Mouse (Mus musculus): ENCODE data around the gene Majin. TPM values are rescaled to one million over a fixed set of nuclear protein-coding genes. Genes with fewer than 3 reads are reported as not detected.

Gene Majin
- polyA plus RNA-seq, 1 experiment from 2014 or later, result not detected

DNA sequence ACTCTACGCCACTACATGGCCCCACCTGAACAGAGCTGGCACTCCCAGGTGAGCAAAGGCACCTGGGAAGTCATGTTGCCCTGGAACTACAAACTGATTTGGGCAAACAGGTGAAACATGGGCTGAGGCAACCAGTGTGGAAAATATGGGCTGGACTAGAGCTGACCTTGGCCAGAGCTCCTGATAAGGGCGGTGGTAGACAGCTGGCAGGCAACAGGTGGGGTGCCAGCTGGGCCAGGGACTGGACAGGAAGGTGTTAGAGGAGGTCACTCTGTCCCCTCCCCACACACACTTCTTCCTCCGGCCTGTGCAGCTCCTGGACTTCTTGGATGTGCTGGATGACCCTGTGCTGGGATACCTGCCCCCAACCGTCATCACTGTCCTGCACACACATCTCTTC, 68.8 kb downstream of the Majin start:
- Histone ChIP-seq H3K27ac (no peak overlapping the region), H3K9me3 (no peaks in the 10 kb centered on the region), H3K4me3 (no peak overlapping the region), H3K27me3 (ENCODE audit: insufficient read depth, poor library complexity, severe bottlenecking) (no peaks in the 10 kb centered on the region), H3K4me1 (peaks cover 9% of the 10 kb centered on the region; the same call in 1 of the 2 replicates), H3K36me3 (peaks cover 92% of the 10 kb centered on the region)
- 83% methylated on average over 4 of the region's 4 CpGs for WGBS
- no peak for DNase-seq (ENCODE audit: low spot score)

DNA sequence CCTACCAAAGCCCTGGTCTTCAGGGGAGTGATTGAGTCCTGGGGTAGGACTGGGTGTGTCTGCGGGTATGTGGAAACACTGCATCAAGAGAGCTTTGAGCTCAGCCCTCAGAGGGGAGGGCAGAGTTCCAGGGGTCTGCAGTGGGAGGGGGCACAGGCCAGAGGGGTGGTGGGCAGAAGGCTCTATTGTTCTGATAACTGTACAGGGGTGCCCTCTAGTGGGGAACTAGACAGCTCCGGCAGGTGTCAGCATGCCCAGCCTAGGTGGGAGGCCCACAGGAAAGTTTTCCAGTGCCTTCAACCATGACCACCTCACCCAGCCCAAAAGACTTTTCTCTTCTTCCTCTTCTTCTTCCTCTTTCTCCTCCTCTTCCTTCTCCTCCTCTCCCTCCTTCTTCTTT, 76.2 kb downstream of the Majin start:
- H3K27me3 ChIP-seq (ENCODE audit: insufficient read depth, poor library complexity, severe bottlenecking), result no peaks in the 10 kb centered on the region
- DNase-seq (ENCODE audit: low spot score), result no peak
- WGBS, result 82% methylated on average over 2 of the region's 2 CpGs
- no peak overlapping the region for H3K27ac ChIP-seq
- peaks cover 72% of the 10 kb centered on the region for H3K36me3 ChIP-seq
- no peaks in the 10 kb centered on the region for H3K4me1 ChIP-seq
- no peak overlapping the region for H3K4me3 ChIP-seq
- no peaks in the 10 kb centered on the region for H3K9me3 ChIP-seq

DNA sequence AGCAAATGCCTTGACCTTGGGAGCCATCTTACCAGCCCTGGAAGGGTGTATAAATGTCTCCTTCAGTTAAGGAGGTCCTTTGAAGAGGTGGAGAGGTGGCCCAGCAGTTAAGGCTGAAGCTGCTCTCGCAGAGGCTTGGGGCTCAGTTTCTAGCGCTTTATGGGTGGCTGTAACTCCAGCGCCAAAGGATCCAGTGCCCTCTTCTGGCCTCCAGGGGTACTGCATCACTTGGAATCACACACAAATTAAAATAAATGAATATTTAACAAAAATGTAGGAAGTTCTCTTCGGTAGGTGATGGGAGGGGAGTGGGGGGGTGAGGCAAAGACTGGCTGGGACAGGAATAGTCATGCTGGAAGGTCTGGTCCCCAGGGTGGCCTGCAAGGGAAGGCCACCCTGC, 76.8 kb downstream of the Majin start:
- H3K36me3 ChIP-seq, result peaks cover 66% of the 10 kb centered on the region
- no peak overlapping the region for H3K27ac ChIP-seq
- DNase-seq (ENCODE audit: low spot score), result no peak
- no peaks in the 10 kb centered on the region for H3K9me3 ChIP-seq
- H3K27me3 ChIP-seq (ENCODE audit: insufficient read depth, poor library complexity, severe bottlenecking), result no peaks in the 10 kb centered on the region
- H3K4me1 ChIP-seq, result no peaks in the 10 kb centered on the region
- H3K4me3 ChIP-seq, result no peak overlapping the region
- 74% methylated on average over 4 of the region's 4 CpGs for WGBS

DNA sequence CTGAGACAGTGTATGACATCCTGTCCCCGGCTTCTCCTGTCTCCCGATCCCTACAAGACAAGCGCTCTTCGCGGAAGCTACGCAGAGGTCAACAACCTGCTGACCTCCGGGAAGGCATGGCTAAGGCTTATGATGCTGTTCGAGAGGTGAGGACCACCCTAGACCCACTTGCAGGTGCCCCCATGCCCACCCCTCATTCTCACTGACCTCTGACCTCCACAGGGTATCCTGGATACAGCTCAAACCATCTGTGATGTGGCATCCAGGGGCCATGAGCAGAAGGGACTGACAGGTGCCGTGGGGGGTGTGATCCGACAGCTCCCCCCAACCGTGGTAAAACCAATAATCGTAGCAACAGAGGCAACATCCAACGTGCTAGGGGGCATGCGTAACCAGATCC, 77.2 kb downstream of the Majin start:
- Histone ChIP-seq H3K9me3 (no peaks in the 10 kb centered on the region), H3K27ac (no peak overlapping the region), H3K4me3 (no peak overlapping the region), H3K36me3 (peaks cover 62% of the 10 kb centered on the region), H3K27me3 (ENCODE audit: insufficient read depth, poor library complexity, severe bottlenecking) (no peaks in the 10 kb centered on the region), H3K4me1 (no peaks in the 10 kb centered on the region)
- 89% methylated on average over 14 of the region's 14 CpGs for WGBS
- no peak for DNase-seq (ENCODE audit: low spot score)

DNA sequence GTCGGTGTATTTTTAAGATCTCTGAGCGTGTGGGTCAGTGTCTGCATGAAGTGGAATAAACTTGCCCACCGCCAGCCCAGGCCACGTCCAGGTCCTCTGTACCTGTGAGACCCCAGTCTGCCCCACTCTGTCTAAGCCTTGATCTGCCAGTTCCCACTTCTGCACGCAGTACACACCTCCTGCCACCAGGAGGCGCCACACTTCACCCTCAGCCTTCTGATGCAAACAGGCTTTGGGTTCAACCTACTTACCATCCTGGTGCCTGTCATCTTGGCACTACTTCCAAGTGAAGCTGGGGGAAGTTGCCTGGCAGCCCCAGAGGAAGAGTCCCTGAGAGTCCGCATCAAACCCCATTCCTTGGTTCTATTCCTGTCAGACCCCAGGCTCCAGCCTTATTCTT, 78.0 kb downstream of the Majin start:
- DNase-seq (ENCODE audit: low spot score), result no peak
- peaks cover 54% of the 10 kb centered on the region for H3K36me3 ChIP-seq

DNA sequence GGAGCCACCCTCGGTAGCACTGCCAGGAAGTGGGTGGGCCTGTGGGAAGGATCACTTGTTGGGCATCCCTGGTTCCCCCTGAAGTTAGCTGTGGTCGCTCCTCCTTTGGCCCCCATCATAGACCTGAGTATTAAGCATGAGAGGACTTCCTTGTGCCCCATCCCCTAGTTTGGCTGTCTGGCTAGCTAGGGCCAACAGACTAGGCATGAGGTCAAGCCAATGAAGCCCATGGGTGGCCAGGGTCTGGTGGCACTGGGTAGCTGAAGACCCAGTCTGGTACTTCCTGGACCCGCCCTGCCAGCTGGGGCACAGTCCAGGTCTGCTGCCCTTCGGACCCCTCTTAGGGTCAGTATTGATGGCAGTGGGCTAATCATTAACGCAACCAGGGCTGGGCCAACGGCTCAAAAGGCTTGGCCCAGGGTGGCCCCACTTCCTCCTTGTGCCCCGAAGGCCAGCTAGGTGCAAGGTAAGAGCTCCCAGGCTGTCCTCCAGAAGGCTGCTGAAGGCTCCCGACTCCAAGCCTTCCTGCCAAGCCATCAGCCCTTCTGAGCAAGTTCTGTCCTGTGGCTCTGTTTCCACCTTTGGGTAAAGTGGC, 78.7 kb downstream of the Majin start:
- no peaks in the 10 kb centered on the region for H3K27me3 ChIP-seq (ENCODE audit: insufficient read depth, poor library complexity, severe bottlenecking)
- H3K9me3 ChIP-seq, result no peaks in the 10 kb centered on the region
- H3K4me3 ChIP-seq, result peak overlapping the region; percentile 6; the same call in 1 of the 2 replicates
- H3K27ac ChIP-seq, result no peak overlapping the region
- WGBS, result 85% methylated on average over 8 of the region's 8 CpGs
- DNase-seq (ENCODE audit: low spot score), result no peak
- no peaks in the 10 kb centered on the region for H3K4me1 ChIP-seq
- H3K36me3 ChIP-seq, result peaks cover 46% of the 10 kb centered on the region

More for the DNA sequence above, 78.0 kb downstream of the Majin start:
- Histone ChIP-seq H3K4me3 (no peak overlapping the region), H3K4me1 (no peaks in the 10 kb centered on the region), H3K27me3 (ENCODE audit: insufficient read depth, poor library complexity, severe bottlenecking) (no peaks in the 10 kb centered on the region), H3K27ac (no peak overlapping the region), H3K9me3 (no peaks in the 10 kb centered on the region)
- 58% methylated on average over 7 of the region's 7 CpGs for WGBS

DNA sequence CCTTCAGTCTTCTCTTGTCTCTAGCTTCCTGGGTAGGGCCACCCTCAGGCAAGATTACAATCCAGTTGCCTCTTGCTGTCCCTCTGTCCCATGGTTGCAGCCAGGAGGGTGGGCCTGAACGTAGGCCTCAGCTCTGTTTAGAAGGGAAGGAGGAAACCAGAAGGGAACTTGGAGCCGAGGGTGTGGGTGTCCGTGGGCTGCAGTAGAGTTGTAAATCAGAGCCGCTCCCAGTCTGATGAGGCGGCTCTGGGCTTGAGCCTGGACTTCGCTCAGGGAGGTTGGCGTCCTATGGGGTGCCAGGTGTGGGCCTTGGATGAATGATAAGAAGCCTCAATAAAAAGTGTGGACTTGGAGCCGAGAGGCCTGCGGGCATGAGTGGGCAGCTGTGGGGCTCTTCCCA, 80.0 kb downstream of the Majin start:
- WGBS, result 72% methylated on average over 9 of the region's 9 CpGs
- Histone ChIP-seq H3K27me3 (ENCODE audit: insufficient read depth, poor library complexity, severe bottlenecking) (no peaks in the 10 kb centered on the region), H3K4me1 (0 out of 2 replicates have a peak, but pooled peaks cover 2% of the 10 kb centered on the region), H3K4me3 (no peak overlapping the region), H3K9me3 (no peaks in the 10 kb centered on the region), H3K36me3 (peaks cover 34% of the 10 kb centered on the region), H3K27ac (no peak overlapping the region)
- DNase-seq (ENCODE audit: low spot score), result no peak

DNA sequence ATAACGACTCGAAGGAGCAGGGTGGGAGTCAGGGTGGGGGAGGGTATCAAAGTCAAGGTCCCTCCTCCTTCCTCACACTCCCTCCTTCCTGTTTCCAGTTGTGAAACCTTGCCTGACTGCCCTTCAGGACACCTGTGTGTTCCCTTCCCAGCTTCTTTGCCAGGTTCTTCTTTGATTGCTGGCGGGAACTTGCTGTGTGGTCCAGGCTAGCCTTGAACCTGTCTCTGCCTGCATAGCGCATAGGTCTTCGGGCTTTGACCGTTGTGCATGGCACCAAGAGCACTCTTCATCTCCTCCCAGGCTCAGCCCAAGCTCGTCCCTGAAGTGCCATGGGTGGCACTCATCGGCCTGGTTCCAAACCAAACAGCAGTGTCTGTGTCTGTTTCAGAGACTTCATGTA, 80.8 kb downstream of the Majin start:
- Histone ChIP-seq H3K36me3 (peaks cover 28% of the 10 kb centered on the region), H3K27me3 (ENCODE audit: insufficient read depth, poor library complexity, severe bottlenecking) (no peaks in the 10 kb centered on the region), H3K9me3 (no peaks in the 10 kb centered on the region), H3K4me3 (no peak overlapping the region), H3K27ac (no peak overlapping the region), H3K4me1 (0 out of 2 replicates have a peak, but pooled peaks cover 2% of the 10 kb centered on the region)
- 82% methylated on average over 8 of the region's 8 CpGs for WGBS
- DNase-seq (ENCODE audit: low spot score), result no peak

DNA sequence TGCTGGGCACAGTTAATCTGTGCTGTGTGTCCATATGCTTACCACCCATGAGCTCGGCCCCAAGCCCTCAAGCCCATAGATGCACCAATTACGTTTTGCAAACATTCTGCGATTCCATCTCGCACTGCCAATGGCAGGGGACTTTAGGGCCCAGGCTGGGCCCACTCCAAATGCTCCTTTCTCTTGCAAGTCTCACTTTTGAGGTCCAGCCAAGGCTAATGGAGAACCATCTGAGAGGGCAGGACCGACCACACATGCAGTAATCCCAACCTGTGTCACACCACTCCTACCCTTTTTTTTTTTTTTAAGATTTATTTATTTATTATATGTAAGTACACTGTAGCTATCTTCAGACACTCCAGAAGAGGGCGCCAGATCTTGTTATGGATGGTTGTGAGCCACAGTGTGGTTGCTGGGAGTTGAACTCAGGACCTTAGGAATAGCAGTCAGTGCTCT, 81.6 kb downstream of the Majin start:
- 61% methylated on average over 6 of the region's 6 CpGs for WGBS
- peaks cover 3% of the 10 kb centered on the region for H3K4me1 ChIP-seq
- peaks cover 20% of the 10 kb centered on the region for H3K36me3 ChIP-seq
- no peak overlapping the region for H3K4me3 ChIP-seq
- no peak overlapping the region for H3K27ac ChIP-seq
- no peaks in the 10 kb centered on the region for H3K27me3 ChIP-seq (ENCODE audit: insufficient read depth, poor library complexity, severe bottlenecking)
- no peaks in the 10 kb centered on the region for H3K9me3 ChIP-seq
- no peak for DNase-seq (ENCODE audit: low spot score)

DNA sequence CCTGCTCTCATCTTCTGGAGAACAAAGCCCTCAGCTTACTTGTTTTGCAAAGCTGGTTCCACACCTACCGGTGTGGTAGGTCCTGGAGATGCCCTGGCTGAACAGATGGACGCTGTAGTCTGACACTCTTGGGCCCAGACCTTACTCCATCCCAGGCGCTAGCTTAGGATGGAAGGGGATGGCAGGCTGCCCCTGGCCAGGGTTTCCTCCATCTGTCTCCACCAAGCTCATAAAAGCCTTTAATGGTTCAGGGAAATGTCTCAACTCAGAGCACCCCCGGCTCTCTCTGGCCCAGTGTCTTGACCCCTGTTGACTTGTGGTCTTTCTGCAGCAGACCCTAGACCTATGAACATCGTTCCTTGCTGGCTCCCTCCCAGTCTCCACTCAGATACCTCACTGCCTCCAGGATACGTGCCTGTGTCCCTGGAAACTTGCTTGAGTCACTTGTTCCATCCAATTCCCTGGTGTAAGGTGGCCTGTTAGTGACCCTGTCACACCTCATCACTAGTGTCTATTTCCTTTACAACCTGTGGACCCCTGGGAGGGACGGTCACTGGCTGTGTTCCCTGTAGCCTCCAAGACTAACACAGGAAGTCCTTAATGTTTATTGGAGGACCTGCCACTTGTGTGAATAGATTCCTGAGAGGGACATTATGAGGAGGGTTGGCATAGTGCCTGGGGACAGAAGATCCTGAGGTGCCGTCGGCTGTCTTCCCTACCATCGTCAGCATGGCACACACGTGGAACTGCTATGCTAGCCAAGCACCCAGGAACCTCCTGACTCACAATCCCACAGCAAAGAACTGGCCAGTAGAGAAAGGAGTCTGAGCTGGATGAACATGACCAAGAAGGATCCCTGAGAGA, 83.3 kb downstream of the Majin start:
- WGBS, result 66% methylated on average over 11 of the region's 11 CpGs
- no peaks in the 10 kb centered on the region for H3K27me3 ChIP-seq (ENCODE audit: insufficient read depth, poor library complexity, severe bottlenecking)
- no peak overlapping the region for H3K4me3 ChIP-seq
- H3K9me3 ChIP-seq, result no peaks in the 10 kb centered on the region
- H3K4me1 ChIP-seq, result peaks cover 7% of the 10 kb centered on the region
- no peak for DNase-seq (ENCODE audit: low spot score)
- peaks cover 2% of the 10 kb centered on the region for H3K36me3 ChIP-seq
- no peak overlapping the region for H3K27ac ChIP-seq

DNA sequence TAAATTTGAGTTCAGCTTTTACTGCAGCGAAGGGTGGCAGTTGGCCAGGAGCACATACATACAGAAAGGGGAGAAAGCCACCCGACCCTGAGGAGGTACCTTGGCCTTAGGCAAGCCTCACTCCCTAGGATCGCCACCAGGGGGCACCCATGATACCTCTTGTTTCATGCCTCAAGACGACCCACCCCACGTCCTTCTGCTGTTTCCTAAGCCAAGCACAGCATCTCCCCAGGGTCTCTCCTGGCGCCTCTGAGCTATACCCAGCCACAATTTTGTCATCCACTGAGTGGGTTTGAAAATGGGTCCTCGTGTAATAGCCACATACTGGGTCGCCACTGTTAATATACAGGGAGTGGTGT, 84.0 kb downstream of the Majin start:
- no peaks in the 10 kb centered on the region for H3K9me3 ChIP-seq
- no peaks in the 10 kb centered on the region for H3K36me3 ChIP-seq
- H3K4me3 ChIP-seq, result no peak overlapping the region
- H3K27me3 ChIP-seq (ENCODE audit: insufficient read depth, poor library complexity, severe bottlenecking), result no peaks in the 10 kb centered on the region
- H3K4me1 ChIP-seq, result peaks cover 7% of the 10 kb centered on the region
- WGBS, result 13% methylated on average over 8 of the region's 8 CpGs
- peak; percentile 94 for DNase-seq (ENCODE audit: low spot score)
- H3K27ac ChIP-seq, result no peak overlapping the region

DNA sequence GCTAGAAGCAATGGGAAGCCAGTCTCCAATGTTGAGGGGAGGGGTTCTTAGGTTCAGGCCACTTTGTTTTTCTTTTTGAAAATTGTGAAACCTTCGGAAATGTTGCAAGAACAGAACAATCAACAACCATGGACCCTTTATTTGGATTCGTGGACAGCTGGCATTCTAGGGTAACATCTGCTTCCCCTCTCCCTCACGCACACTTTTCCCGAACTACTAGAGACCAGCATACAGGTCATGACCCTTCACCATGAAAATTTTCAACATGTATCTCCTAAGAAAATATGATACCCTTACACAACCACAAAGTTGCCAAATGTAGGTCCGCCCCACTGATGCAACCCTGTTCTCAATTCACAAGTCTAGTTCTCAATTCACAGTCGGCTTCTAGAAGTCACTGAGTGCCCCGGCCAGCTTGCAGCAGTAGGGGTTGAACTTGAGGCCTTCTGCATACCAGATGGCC, 84.5 kb downstream of the Majin start:
- Histone ChIP-seq H3K4me3 (no peak overlapping the region), H3K9me3 (no peaks in the 10 kb centered on the region), H3K4me1 (peaks cover 7% of the 10 kb centered on the region), H3K36me3 (no peaks in the 10 kb centered on the region), H3K27ac (no peak overlapping the region), H3K27me3 (ENCODE audit: insufficient read depth, poor library complexity, severe bottlenecking) (no peaks in the 10 kb centered on the region)
- 78% methylated on average over 7 of the region's 7 CpGs for WGBS
- no peak for DNase-seq (ENCODE audit: low spot score)

DNA sequence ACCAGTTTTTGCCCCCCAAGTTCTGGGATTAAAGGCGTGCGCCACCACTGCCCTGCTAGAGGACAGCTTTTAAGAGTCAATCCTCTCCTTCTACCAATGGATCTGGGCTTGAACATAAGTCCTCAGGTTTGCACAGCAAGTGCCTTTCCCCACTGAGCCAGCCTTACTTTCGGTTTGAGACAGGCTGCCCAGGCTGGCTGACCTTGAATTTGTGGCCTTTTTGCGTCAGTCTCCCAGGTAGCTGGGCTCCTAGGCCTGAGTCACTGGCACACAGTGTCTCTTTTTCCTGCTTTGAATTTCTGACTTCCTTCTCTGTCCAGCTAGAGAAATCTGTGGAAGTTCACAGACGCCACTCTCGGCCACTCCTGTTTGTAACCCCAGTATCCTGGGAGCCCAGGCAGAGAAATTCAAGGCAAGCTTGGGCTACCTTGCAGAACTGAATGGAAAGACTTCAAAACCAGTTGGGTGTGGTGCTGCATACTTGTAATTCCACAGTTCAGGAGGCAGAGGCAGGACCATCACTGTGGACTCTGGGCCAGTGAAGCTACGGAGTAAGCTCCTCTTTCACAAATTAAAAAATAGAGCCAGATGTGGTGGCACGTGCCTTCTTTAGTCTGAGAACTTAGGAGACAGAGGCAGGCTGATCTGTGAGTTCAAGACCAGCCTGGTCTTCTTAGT, 85.7 kb downstream of the Majin start:
- Histone ChIP-seq H3K4me1 (peaks cover 7% of the 10 kb centered on the region), H3K9me3 (no peaks in the 10 kb centered on the region), H3K27me3 (ENCODE audit: insufficient read depth, poor library complexity, severe bottlenecking) (no peaks in the 10 kb centered on the region), H3K27ac (no peak overlapping the region), H3K36me3 (no peaks in the 10 kb centered on the region), H3K4me3 (no peak overlapping the region)
- no peak for DNase-seq (ENCODE audit: low spot score)
- WGBS, result 86% methylated on average over 8 of the region's 8 CpGs

Data from heart, embryonic 10.5 days (tissue).